Mouse (Mus musculus): ENCODE results near the gene Mgat5. TPM values are rescaled to one million over a fixed set of nuclear protein-coding genes. Genes with fewer than 3 reads are reported as not detected.

The Mgat5 gene
- total and polyA plus RNA-seq, 2 experiments from 2014 or later: 2.1 to 11.2 TPM

DNA sequence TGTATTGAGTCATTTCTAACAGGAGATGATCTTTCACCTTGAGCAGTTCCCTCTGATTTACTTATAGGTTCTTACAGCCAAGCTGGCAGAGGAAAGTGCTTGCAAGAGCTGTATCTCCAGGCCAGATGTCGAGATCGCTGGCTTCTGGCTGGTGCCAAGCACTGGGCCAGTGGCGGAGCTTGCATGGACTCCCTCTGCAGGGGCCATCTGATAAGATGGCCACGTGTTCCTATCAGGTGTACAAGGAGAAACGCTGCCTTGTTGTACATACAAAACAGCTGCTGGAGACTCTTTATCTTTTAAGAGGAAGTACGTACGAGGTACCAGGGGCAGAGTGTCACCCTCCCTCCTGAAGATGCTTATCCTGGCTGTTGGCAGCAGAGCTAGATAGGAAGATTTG is 158.8 kb downstream of the Mgat5 start:
- Histone ChIP-seq H3K4me2 (ENCODE audit: low read depth, low read length) (no peak overlapping the region), H3K4me3 (ENCODE audit: low read depth, low read length) (no peak overlapping the region), H3K27ac (ENCODE audit: low read depth) (no peak overlapping the region), H3K9ac (replicated peaks; ENCODE audit: low read depth, low read length) (no peak overlapping the region), H3K36me3 (replicated peaks; ENCODE audit: control insufficient read depth, insufficient read depth, low read length) (peaks cover 29% of the 10 kb centered on the region), H3K27me3 (ENCODE audit: control insufficient read depth, insufficient read depth, low read length) (no peaks in the 10 kb centered on the region), H3K4me1 (ENCODE audit: control insufficient read depth, insufficient read depth) (peaks cover 6% of the 10 kb centered on the region; the same call in 1 of the 2 replicates), H3K9me3 (replicated peaks; ENCODE audit: control insufficient read depth, low read length) (no peaks in the 10 kb centered on the region)
- no peak for DNase-seq (ENCODE audit: low spot score)
- no peak for TF ChIP-seq CTCF (IDR thresholded peaks at IDR 0.05; ENCODE audit: low read depth)
- TF ChIP-seq EP300 (IDR thresholded peaks at IDR 0.05; ENCODE audit: low read depth): no peak
- ATAC-seq (ENCODE audit: insufficient read depth, low read depth): no peak
- 47% methylated on average over 7 of the region's 7 CpGs for WGBS

DNA sequence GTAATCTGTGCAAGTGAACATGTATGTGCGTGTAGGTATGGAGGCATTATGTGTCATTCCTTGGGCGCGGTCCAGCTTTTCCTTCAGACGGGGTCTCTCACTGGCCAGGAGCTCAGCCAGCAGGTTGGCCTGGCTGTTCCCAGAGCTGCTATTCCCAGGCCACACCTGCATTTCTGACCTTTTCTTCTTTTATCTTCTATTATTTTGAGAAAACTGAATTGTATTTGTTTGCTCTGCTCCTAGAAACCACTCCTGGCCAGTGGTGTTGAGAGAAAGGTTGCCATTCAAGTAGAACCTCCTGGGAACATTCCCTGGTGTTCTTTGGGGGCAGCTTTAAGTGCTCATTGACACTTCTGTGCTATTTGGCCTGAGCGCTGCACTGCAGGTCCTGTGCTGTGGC is 160.9 kb downstream of the Mgat5 start:
- Histone ChIP-seq H3K27me3 (ENCODE audit: control insufficient read depth, insufficient read depth, low read length) (no peaks in the 10 kb centered on the region), H3K27ac (ENCODE audit: low read depth) (no peak overlapping the region), H3K9ac (replicated peaks; ENCODE audit: low read depth, low read length) (no peak overlapping the region), H3K4me2 (ENCODE audit: low read depth, low read length) (no peak overlapping the region), H3K4me1 (ENCODE audit: control insufficient read depth, insufficient read depth) (peaks cover 6% of the 10 kb centered on the region; the same call in 1 of the 2 replicates), H3K36me3 (replicated peaks; ENCODE audit: control insufficient read depth, insufficient read depth, low read length) (peaks cover 36% of the 10 kb centered on the region), H3K9me3 (replicated peaks; ENCODE audit: control insufficient read depth, low read length) (no peaks in the 10 kb centered on the region), H3K4me3 (ENCODE audit: low read depth, low read length) (no peak overlapping the region)
- no peak for ATAC-seq (ENCODE audit: insufficient read depth, low read depth)
- TF ChIP-seq EP300 (IDR thresholded peaks at IDR 0.05; ENCODE audit: low read depth): no peak
- DNase-seq (ENCODE audit: low spot score): no peak
- 88% methylated on average over 5 of the region's 5 CpGs for WGBS

DNA sequence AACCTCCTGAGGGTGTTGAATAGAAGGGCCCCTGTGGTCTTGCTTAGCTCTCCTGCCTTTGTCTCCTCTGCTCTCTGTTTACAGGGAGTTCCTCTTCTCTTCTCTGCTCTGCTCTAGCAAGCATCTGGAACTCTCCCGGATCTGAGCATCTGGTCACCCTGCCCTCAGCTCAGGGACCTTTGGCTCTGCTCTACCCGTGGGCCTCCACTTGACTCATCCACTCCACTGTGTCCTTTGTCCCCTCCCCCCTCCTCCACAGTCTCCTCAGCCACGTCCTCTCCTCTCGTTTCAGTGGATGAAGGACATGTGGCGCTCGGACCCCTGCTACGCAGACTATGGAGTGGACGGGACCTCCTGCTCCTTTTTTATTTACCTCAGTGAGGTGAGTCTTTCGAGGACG is 161.3 kb downstream of the Mgat5 start:
- Histone ChIP-seq H3K27ac (ENCODE audit: low read depth) (no peak overlapping the region), H3K27me3 (ENCODE audit: control insufficient read depth, insufficient read depth, low read length) (no peaks in the 10 kb centered on the region), H3K4me3 (ENCODE audit: low read depth, low read length) (no peak overlapping the region), H3K36me3 (replicated peaks; ENCODE audit: control insufficient read depth, insufficient read depth, low read length) (peaks cover 36% of the 10 kb centered on the region), H3K4me2 (ENCODE audit: low read depth, low read length) (no peak overlapping the region), H3K4me1 (ENCODE audit: control insufficient read depth, insufficient read depth) (peaks cover 6% of the 10 kb centered on the region; the same call in 1 of the 2 replicates), H3K9me3 (replicated peaks; ENCODE audit: control insufficient read depth, low read length) (no peaks in the 10 kb centered on the region), H3K9ac (replicated peaks; ENCODE audit: low read depth, low read length) (no peak overlapping the region)
- 79% methylated on average over 10 of the region's 10 CpGs for WGBS
- no peak for DNase-seq (ENCODE audit: low spot score)
- TF ChIP-seq EP300 (IDR thresholded peaks at IDR 0.05; ENCODE audit: low read depth) (no peak), CTCF (IDR thresholded peaks at IDR 0.05; ENCODE audit: low read depth) (no peak)
- ATAC-seq (ENCODE audit: insufficient read depth, low read depth): no peak

- no peaks in the 10 kb centered on the region for H3K9me3 ChIP-seq (replicated peaks; ENCODE audit: control insufficient read depth, low read length)
- no peak overlapping the region for H3K9ac ChIP-seq (replicated peaks; ENCODE audit: low read depth, low read length)
- no peak overlapping the region for H3K27ac ChIP-seq (ENCODE audit: low read depth)
- DNase-seq (ENCODE audit: low spot score) (peak; percentile 82), ATAC-seq (ENCODE audit: insufficient read depth, low read depth) (peak; percentile 76)
- WGBS: 59% methylated on average over 8 of the region's 8 CpGs
- H3K4me3 ChIP-seq (ENCODE audit: low read depth, low read length): no peak overlapping the region
- TF ChIP-seq EP300 (IDR thresholded peaks at IDR 0.05; ENCODE audit: low read depth) (no peak), CTCF (IDR thresholded peaks at IDR 0.05; ENCODE audit: low read depth) (no peak)
- peaks cover 5% of the 10 kb centered on the region for H3K4me1 ChIP-seq (ENCODE audit: control insufficient read depth, insufficient read depth)
- H3K4me2 ChIP-seq (ENCODE audit: low read depth, low read length): no peak overlapping the region
- peaks cover 36% of the 10 kb centered on the region for H3K36me3 ChIP-seq (replicated peaks; ENCODE audit: control insufficient read depth, insufficient read depth, low read length)
- H3K27me3 ChIP-seq (ENCODE audit: control insufficient read depth, insufficient read depth, low read length): no peaks in the 10 kb centered on the region
These were observed 163.7 kb downstream of the Mgat5 start for GRCm38 (mm10) chr1:127368513-127368912.

GRCm38 (mm10) chr1:127369538-127369937 is 164.7 kb downstream of the Mgat5 start:
- peaks cover 7% of the 10 kb centered on the region; the same call in 1 of the 2 replicates for H3K4me1 ChIP-seq (ENCODE audit: control insufficient read depth, insufficient read depth)
- no peak overlapping the region for H3K27ac ChIP-seq (ENCODE audit: low read depth)
- TF ChIP-seq EP300 (IDR thresholded peaks at IDR 0.05; ENCODE audit: low read depth) (no peak), CTCF (IDR thresholded peaks at IDR 0.05; ENCODE audit: low read depth) (no peak)
- DNase-seq (ENCODE audit: low spot score): no peak
- H3K4me2 ChIP-seq (ENCODE audit: low read depth, low read length): no peak overlapping the region
- H3K9me3 ChIP-seq (replicated peaks; ENCODE audit: control insufficient read depth, low read length): no peaks in the 10 kb centered on the region
- no peaks in the 10 kb centered on the region for H3K27me3 ChIP-seq (ENCODE audit: control insufficient read depth, insufficient read depth, low read length)
- peaks cover 36% of the 10 kb centered on the region for H3K36me3 ChIP-seq (replicated peaks; ENCODE audit: control insufficient read depth, insufficient read depth, low read length)
- 87% methylated on average over 5 of the region's 5 CpGs for WGBS
- ATAC-seq (ENCODE audit: insufficient read depth, low read depth): no peak
- H3K9ac ChIP-seq (replicated peaks; ENCODE audit: low read depth, low read length): no peak overlapping the region
- no peak overlapping the region for H3K4me3 ChIP-seq (ENCODE audit: low read depth, low read length)

DNA sequence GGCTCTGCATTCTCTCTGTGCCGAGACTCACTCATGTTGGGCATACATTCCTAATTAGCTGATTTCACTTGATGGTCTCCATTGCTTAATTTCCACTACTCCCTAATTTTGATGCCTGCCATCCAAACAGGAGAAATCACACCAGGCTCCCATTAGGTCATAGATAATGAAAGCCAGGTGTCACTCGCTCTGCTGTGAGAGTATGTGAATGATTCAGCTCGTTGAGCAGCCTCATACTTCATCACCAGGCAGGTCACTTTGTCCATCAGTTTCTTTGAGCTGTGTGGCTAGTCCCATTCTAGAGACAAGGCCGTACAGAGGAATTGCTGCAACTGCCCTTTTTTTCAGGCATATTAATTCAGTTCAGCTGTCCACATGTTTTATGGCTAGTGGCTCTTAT is 167.3 kb downstream of the Mgat5 start:
- Histone ChIP-seq H3K4me3 (ENCODE audit: low read depth, low read length) (no peak overlapping the region), H3K9me3 (replicated peaks; ENCODE audit: control insufficient read depth, low read length) (no peaks in the 10 kb centered on the region), H3K27me3 (ENCODE audit: control insufficient read depth, insufficient read depth, low read length) (no peaks in the 10 kb centered on the region), H3K9ac (replicated peaks; ENCODE audit: low read depth, low read length) (no peak overlapping the region), H3K4me1 (ENCODE audit: control insufficient read depth, insufficient read depth) (peaks cover 7% of the 10 kb centered on the region; the same call in 1 of the 2 replicates), H3K27ac (ENCODE audit: low read depth) (no peak overlapping the region), H3K4me2 (ENCODE audit: low read depth, low read length) (no peak overlapping the region), H3K36me3 (replicated peaks; ENCODE audit: control insufficient read depth, insufficient read depth, low read length) (peaks cover 13% of the 10 kb centered on the region; the same call in 1 of the 2 replicates)
- ATAC-seq (ENCODE audit: insufficient read depth, low read depth) (no peak), DNase-seq (ENCODE audit: low spot score) (no peak)
- no peak for TF ChIP-seq EP300 (IDR thresholded peaks at IDR 0.05; ENCODE audit: low read depth)
- no peak for TF ChIP-seq CTCF (IDR thresholded peaks at IDR 0.05; ENCODE audit: low read depth)
- WGBS: 78% methylated on average over 4 of the region's 4 CpGs

All from heart, postnatal 0 days (tissue).